In genomic region chr17:56445397-56445796, GRCm38 (mm10) we compare ENCODE assay signal across 11 mouse cellular contexts. TPM values are rescaled to one million over a fixed set of nuclear protein-coding genes. Genes with fewer than 3 reads are reported as not detected.
DNase-seq lines count a peak whose midpoint lies in the region; ATAC-seq lines count a peak whose summit lies in the region.
"Had no signal": no experiment of that assay in that cellular context is flagged by ENCODE, and none has a peak within 500 bp of the region (broad histone marks: within the 10 kb centered on the region; RNA-seq: fewer than 3 reads in every experiment).

No protein-coding gene starts in this region.

- H3K9ac ChIP-seq in forebrain, embryonic 12.5 days: no peak overlapping the region
- H3K9ac ChIP-seq: heart, embryonic 13.5 days; liver, embryonic 15.5 days had no signal

- H3K4me3 ChIP-seq in forebrain, embryonic 12.5 days (replicated peaks): no peak overlapping the region
- H3K4me3 ChIP-seq: heart, embryonic 13.5 days; liver, embryonic 15.5 days had no signal

- no peaks in the 10 kb centered on the region for H3K27me3 ChIP-seq in forebrain, embryonic 12.5 days
- H3K27me3 ChIP-seq: heart, embryonic 13.5 days; liver, embryonic 15.5 days had no signal

- peak; percentile 74 for DNase-seq in right cerebral cortex, adult 2 months (ENCODE audit: low spot score in 2 of 2)
- DNase-seq in right cerebral cortex, postnatal 14 days: no peak
- DNase-seq in mesoderm, embryonic 11.5 days (ENCODE audit: low read depth, low spot score): peak; percentile 73
- DNase-seq in thymus, postnatal 25 days: peak; percentile 36
- no peak for DNase-seq in gastrocnemius, postnatal 25 days
- DNase-seq in adrenal gland, postnatal 14 days: no peak
- DNase-seq in testis, postnatal 10 days (ENCODE audit: low spot score): no peak
- DNase-seq: adrenal gland, adult 8-10 months had no signal

- peaks cover 35% of the 10 kb centered on the region for H3K4me1 ChIP-seq in forebrain, embryonic 12.5 days

- no peak overlapping the region for H3K4me2 ChIP-seq in forebrain, embryonic 12.5 days
- H3K4me2 ChIP-seq: heart, embryonic 13.5 days; liver, embryonic 15.5 days had no signal

- ATAC-seq in forebrain, embryonic 12.5 days (ENCODE audit: low FRiP score): peak; percentile 25; the same call in 1 of the 2 replicates

- peaks cover 93% of the 10 kb centered on the region for H3K36me3 ChIP-seq in forebrain, embryonic 12.5 days (replicated peaks)

- H3K27ac ChIP-seq in forebrain, embryonic 12.5 days: peak overlapping the region; percentile 59; the same call in 1 of the 2 replicates
- H3K27ac ChIP-seq: heart, embryonic 13.5 days; liver, embryonic 15.5 days had no signal

- H3K9me3 ChIP-seq in forebrain, embryonic 12.5 days: no peaks in the 10 kb centered on the region
- H3K9me3 ChIP-seq: heart, embryonic 13.5 days; liver, embryonic 15.5 days had no signal

- WGBS in forebrain, embryonic 12.5 days: 33% methylated on average over 14 of the region's 14 CpGs

RNA-seq across cellular contexts. Expression of gene Ptprs, which starts 30.9 kb away (rescaled TPM):
- polyA plus RNA-seq in forebrain, embryonic 12.5 days (2016; fragmentation: Nextera tagmentation; extraction: Ambion mirVana): 330 and 331 TPM in 2 replicates
- total RNA-seq in gastrocnemius, postnatal 25 days (2021): 10 to 100 TPM; 37.7 to 39.6 TPM
- 97.0 and 102 TPM in 2 replicates for total RNA-seq in adrenal gland, postnatal 14 days (2021)

Comparison
In these comparisons a context has a peak if more than half of its experiments do, and no peak if none do; other contexts are left out.
1. DNase-seq: peak in right cerebral cortex, adult 2 months (2 of 2), mesoderm, embryonic 11.5 days (single experiment) and thymus, postnatal 25 days (single experiment); none in right cerebral cortex, postnatal 14 days (single experiment), gastrocnemius, postnatal 25 days (single experiment), adrenal gland, postnatal 14 days (single experiment) and testis, postnatal 10 days (single experiment).